In the genomic region with DNA sequence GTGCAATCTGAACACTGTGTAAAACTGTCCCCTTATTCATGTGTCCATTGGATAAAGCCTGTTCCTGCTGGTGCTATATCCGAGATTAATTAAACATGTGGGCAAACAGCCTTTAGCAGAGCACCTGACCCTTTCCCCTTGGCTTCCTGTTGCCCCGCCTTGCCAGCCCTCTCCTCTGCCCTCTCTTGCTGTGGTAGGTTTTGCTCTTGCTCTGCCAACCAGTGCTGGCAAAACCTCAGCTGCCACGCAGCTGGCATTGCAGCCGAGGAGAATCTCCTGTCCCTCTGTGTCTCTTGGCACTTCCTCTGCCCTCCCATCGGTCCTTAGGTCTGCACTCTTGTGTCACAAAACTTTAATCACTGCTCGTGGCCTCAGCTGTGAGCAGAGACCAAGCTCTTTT, we compare ENCODE assay signal across 11 mouse cellular contexts.
A peak's percentile ranks its signal among the peaks of the same experiment; 100 is the strongest.
DNase-seq lines count a peak whose midpoint lies in the region; ATAC-seq and TF ChIP-seq lines count a peak whose summit lies in the region.
"Had no signal": no experiment of that assay in that cellular context is flagged by ENCODE, and none has a peak within 500 bp of the region (broad histone marks: within the 10 kb centered on the region; RNA-seq: fewer than 3 reads in every experiment).

No protein-coding gene starts in this region.

- DNase-seq in gastrocnemius, postnatal 10 days: peak; percentile 44
- DNase-seq in layer of hippocampus, adult 18-20 months (ENCODE audit: low spot score in 2 of 2): no peak
- DNase-seq: adrenal gland, postnatal 25 days; right cerebral cortex, adult 18-20 months had no signal

- H3K27me3 ChIP-seq in intestine, embryonic 16.5 days (replicated peaks; ENCODE audit: control insufficient read depth, insufficient read depth, low read length): no peaks in the 10 kb centered on the region
- no peaks in the 10 kb centered on the region for H3K27me3 ChIP-seq in intestine, postnatal 0 days (replicated peaks; ENCODE audit: control insufficient read depth, insufficient read depth, low read length)
- H3K27me3 ChIP-seq: liver, embryonic 12.5 days had no signal

- TF ChIP-seq CTCF in intestine, postnatal 0 days (IDR thresholded peaks at IDR 0.05; ENCODE audit: low read depth): no peak

- no peaks in the 10 kb centered on the region for H3K9me3 ChIP-seq in intestine, embryonic 16.5 days (ENCODE audit: control insufficient read depth, low read length)
- no peaks in the 10 kb centered on the region for H3K9me3 ChIP-seq in intestine, postnatal 0 days (ENCODE audit: control insufficient read depth)
- H3K9me3 ChIP-seq: liver, embryonic 12.5 days had no signal

- H3K9ac ChIP-seq in intestine, embryonic 16.5 days (ENCODE audit: low read depth, low read length): 0 out of 2 replicates have a peak overlapping the region, but pooled peaks have one; percentile 37
- no peak overlapping the region for H3K9ac ChIP-seq in intestine, postnatal 0 days (ENCODE audit: low read depth, low read length)
- H3K9ac ChIP-seq: liver, embryonic 12.5 days had no signal

- no peak overlapping the region for H3K4me3 ChIP-seq in intestine, embryonic 16.5 days (ENCODE audit: low read length)
- H3K4me3 ChIP-seq in intestine, postnatal 0 days (ENCODE audit: low read depth, low read length): no peak overlapping the region
- H3K4me3 ChIP-seq: liver, embryonic 12.5 days had no signal

- ATAC-seq in intestine, embryonic 16.5 days: no peak
- no peak for ATAC-seq in intestine, postnatal 0 days
- ATAC-seq in hematopoietic stem cell, adult 5-6 weeks (replicated peaks in 1 of 2; ENCODE audit: insufficient read depth in 1 of 2, low FRiP score in 2 of 2, low TSS enrichment in 1 of 2, low read depth in 1 of 2, poor library complexity in 2 of 2, severe bottlenecking in 2 of 2): peak; percentile 80 to 81
- ATAC-seq in megakaryocyte, adult 5-6 weeks (ENCODE audit: poor library complexity, severe bottlenecking): peak; percentile 38; the same call in 1 of the 2 replicates
- ATAC-seq in monocyte, adult 5-6 weeks (replicated peaks; ENCODE audit: insufficient number of reproducible peaks, low FRiP score, low TSS enrichment, poor library complexity, severe bottlenecking): no peak
- ATAC-seq: forebrain, embryonic 16.5 days; liver, embryonic 12.5 days had no signal

- 0 out of 2 replicates have a peak, but pooled peaks cover 3% of the 10 kb centered on the region for H3K4me1 ChIP-seq in intestine, embryonic 16.5 days (ENCODE audit: control insufficient read depth, insufficient read depth, low read length)
- no peaks in the 10 kb centered on the region for H3K4me1 ChIP-seq in intestine, postnatal 0 days (replicated peaks; ENCODE audit: control insufficient read depth, insufficient read depth, low read length)
- H3K4me1 ChIP-seq: liver, embryonic 12.5 days had no signal

- H3K27ac ChIP-seq in intestine, embryonic 16.5 days (ENCODE audit: low read length): no peak overlapping the region
- no peak overlapping the region for H3K27ac ChIP-seq in intestine, postnatal 0 days (ENCODE audit: low read depth, low read length)
- H3K27ac ChIP-seq: liver, embryonic 12.5 days had no signal

- 53% methylated on average over 6 of the region's 6 CpGs for WGBS in intestine, embryonic 16.5 days
- 51% methylated on average over 6 of the region's 6 CpGs for WGBS in intestine, postnatal 0 days

- no peak overlapping the region for H3K4me2 ChIP-seq in intestine, embryonic 16.5 days (ENCODE audit: low read depth, low read length)
- no peak overlapping the region for H3K4me2 ChIP-seq in intestine, postnatal 0 days (replicated peaks; ENCODE audit: low read depth)
- H3K4me2 ChIP-seq: liver, embryonic 12.5 days had no signal

- no peaks in the 10 kb centered on the region for H3K36me3 ChIP-seq in intestine, embryonic 16.5 days (ENCODE audit: control insufficient read depth, insufficient read depth, low read length)
- no peaks in the 10 kb centered on the region for H3K36me3 ChIP-seq in intestine, postnatal 0 days (ENCODE audit: control insufficient read depth, insufficient read depth)
- H3K36me3 ChIP-seq: liver, embryonic 12.5 days had no signal

Comparison
In these comparisons a context has a peak if more than half of its experiments do, and no peak if none do; other contexts are left out.
1. ATAC-seq: peak in hematopoietic stem cell, adult 5-6 weeks (2 of 2) and megakaryocyte, adult 5-6 weeks (single experiment); none in intestine, embryonic 16.5 days (single experiment), intestine, postnatal 0 days (single experiment) and monocyte, adult 5-6 weeks (single experiment).